Mouse (Mus musculus) limb, embryonic 14.5 days (tissue): Measurements from ENCODE around the gene Batf3. TPM values are rescaled to one million over a fixed set of nuclear protein-coding genes. Genes with fewer than 3 reads are reported as not detected.

ENCODE experiments used
- ATAC-seq: fragments of 200-750 bp; cut with Nextera tagmentation; 2 replicates; pipeline ENCODE4 v1.8.0; 2017; ENCODE audit warnings: low read depth, moderate number of reproducible peaks, moderate TSS enrichment; ENCODE audit not compliant: low FRiP score
- DNase-seq: peaks from one replicate; pipeline ENCODE4 v3.0.0-alpha.2; 2015; ENCODE audit warnings: low spot score
- H3K27ac ChIP-seq: fragments of 300-500 bp; sonication (generic); replicated peaks from 2 replicates; pipeline ENCODE4 v1.5.1; 2014; ENCODE audit warnings: low read depth, mild to moderate bottlenecking, low read length, moderate library complexity, mixed read lengths
- H3K27me3 ChIP-seq: fragments of 300-500 bp; sonication (generic); 2 replicates; pipeline ENCODE4 v1.6.1; 2014; ENCODE audit warnings: low read length, mixed read lengths; ENCODE audit not compliant: control insufficient read depth, insufficient read depth
- H3K36me3 ChIP-seq: fragments of 300-500 bp; sonication (generic); 2 replicates; pipeline ENCODE4 v1.6.1; 2014; ENCODE audit warnings: mild to moderate bottlenecking, low read length, moderate library complexity, mixed read lengths; ENCODE audit not compliant: control insufficient read depth, insufficient read depth
- H3K4me1 ChIP-seq: fragments of 300-500 bp; sonication (generic); 2 replicates; pipeline ENCODE4 v1.6.1; 2014; ENCODE audit warnings: antibody characterized with exemption, low read length, mixed read lengths; ENCODE audit not compliant: control insufficient read depth, insufficient read depth
- H3K4me2 ChIP-seq: fragments of 300-500 bp; sonication (generic); replicated peaks from 2 replicates; pipeline ENCODE4 v1.6.1; 2014; ENCODE audit warnings: low read depth, mild to moderate bottlenecking, low read length, moderate library complexity; ENCODE audit not compliant: severe bottlenecking
- H3K4me3 ChIP-seq: fragments of 300-500 bp; sonication (generic); replicated peaks from 2 replicates; pipeline ENCODE4 v1.5.1; 2014; ENCODE audit warnings: low read length
- H3K9ac ChIP-seq: fragments of 300-500 bp; sonication (generic); 2 replicates; pipeline ENCODE4 v1.6.1; 2014; ENCODE audit warnings: mild to moderate bottlenecking, low read depth, low read length, moderate library complexity; ENCODE audit not compliant: severe bottlenecking
- H3K9me3 ChIP-seq: fragments of 300-500 bp; sonication (generic); 2 replicates; pipeline ENCODE4 v1.6.1; 2016; ENCODE audit warnings: low read length; ENCODE audit not compliant: control insufficient read depth
- POLR2A ChIP-seq: fragments of 200-500 bp; IDR thresholded peaks from 2 replicates; pipeline ENCODE4 v1.8.0; 2012; ENCODE audit warnings: inconsistent platforms, mild to moderate bottlenecking, moderate library complexity, borderline replicate concordance; ENCODE audit not compliant: insufficient read depth, insufficient read length; ENCODE audit errors: extremely low read depth
- WGBS: fragments of 180-500 bp; shearing (Covaris S2); extraction: QIAGEN DNeasy Blood & Tissue Kit; methylation state at CpG from one replicate; pipeline ENCODE4 v1.1.7; 2014; 5-methylcytosine and 5-hydroxymethylcytosine counted together
- polyA plus RNA-seq, 2 experiments: library from polyadenylated mRNA; depleted of rRNA in 1 of 2; stranded (reverse) in 1 of 2; unstranded in 1 of 2; fragments of >200 nt; fragmentation: Nextera tagmentation in 1 of 2; extraction: Ambion mirVana in 1 of 2; gene quantifications; 2 replicates each; pipeline versions ENCODE4 v1.2.1 to v1.2.3; 2012 to 2014

Batf3 gene
- polyA plus RNA-seq (2012; rRNA removed) (16.1 and 16.5 TPM in 2 replicates), polyA plus RNA-seq (2014; fragmentation: Nextera tagmentation; extraction: Ambion mirVana) (11.2 and 14.9 TPM in 2 replicates)

GRCm38 (mm10) chr1:191097802-191098747 is at the start of gene Batf3:
TSS of gene Batf3 (plus strand) at chr1:191097847.
- 1% methylated on average over 42 of the region's 95 CpGs for WGBS
- Histone ChIP-seq H3K27ac (peak within 1 kb of the TSS; percentile 62; the same call in 1 of the 2 replicates), H3K4me2 (peak within 1 kb of the TSS; percentile 97), H3K27me3 (peaks cover 6% of the 10 kb centered on the region; the same call in 1 of the 2 replicates), H3K4me3 (peak within 1 kb of the TSS; percentile 67), H3K9ac (peak within 1 kb of the TSS; percentile 63), H3K4me1 (0 out of 2 replicates have a peak, but pooled peaks cover 3% of the 10 kb centered on the region), H3K36me3 (no peaks in the 10 kb centered on the region), H3K9me3 (no peaks in the 10 kb centered on the region)
- peak; percentile 73 for ATAC-seq
- TF ChIP-seq POLR2A, result no peak
- DNase-seq, result peak; percentile 40

DNA sequence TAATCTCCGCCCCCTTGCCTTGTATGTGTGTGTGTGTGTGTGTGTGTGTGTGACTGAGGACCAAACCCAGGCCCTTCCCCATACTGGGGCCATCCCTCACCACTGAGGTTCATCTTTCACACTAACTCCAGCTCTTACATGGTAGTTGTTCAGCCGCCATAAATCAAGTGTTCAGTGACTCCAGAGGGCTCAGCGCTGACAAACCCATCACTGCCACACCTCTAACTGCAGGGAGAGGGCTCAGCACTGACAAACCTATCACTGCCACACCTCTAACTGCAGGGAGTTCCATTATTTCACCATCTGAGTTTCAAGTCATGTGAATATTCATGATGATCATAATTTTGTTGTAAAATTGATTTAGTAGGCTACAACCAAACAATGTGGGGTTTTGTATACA is 44.1 kb upstream of the Batf3 start:
- WGBS, result 70% methylated on average over 3 of the region's 3 CpGs
- Histone ChIP-seq H3K36me3 (peaks cover 7% of the 10 kb centered on the region; the same call in 1 of the 2 replicates), H3K27me3 (no peaks in the 10 kb centered on the region), H3K4me2 (no peak overlapping the region), H3K9ac (no peak overlapping the region), H3K4me3 (no peak overlapping the region), H3K27ac (no peak overlapping the region), H3K9me3 (no peaks in the 10 kb centered on the region), H3K4me1 (no peaks in the 10 kb centered on the region)
- DNase-seq, result no peak
- no peak for TF ChIP-seq POLR2A
- no peak for ATAC-seq

DNA sequence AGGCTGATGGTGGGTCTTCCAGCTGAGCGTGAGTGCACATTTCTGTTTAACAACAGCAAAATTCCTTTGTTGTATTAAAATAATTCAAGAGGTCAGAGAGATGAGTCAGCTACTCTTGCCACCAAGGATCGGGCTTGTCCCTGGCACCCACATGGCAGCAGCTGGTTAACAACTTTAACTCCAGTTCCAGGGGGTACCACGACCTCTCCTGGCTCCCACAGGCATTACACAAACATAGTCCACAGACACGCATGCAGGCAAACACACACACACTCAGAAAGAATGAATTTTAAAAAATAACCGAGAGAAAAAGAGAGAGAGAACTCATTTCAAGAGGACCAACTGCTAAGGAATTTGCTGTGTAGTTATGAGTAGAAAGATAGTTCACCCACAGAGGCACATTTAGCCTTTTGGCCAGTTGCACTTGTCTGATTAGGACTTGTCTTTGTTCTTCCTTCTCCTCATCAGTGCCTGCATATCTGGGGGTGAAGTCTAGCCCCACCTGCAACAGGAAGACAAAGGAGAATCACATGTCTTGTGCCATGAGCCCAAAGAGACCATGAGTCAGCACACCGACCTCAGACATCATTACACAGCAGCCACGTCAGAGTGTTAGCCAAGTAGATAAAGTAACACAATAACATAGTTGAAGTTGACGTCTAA is 42.6 kb upstream of the Batf3 start:
- Histone ChIP-seq H3K36me3 (peaks cover 8% of the 10 kb centered on the region; the same call in 1 of the 2 replicates), H3K4me2 (no peak overlapping the region), H3K9ac (no peak overlapping the region), H3K27ac (no peak overlapping the region), H3K27me3 (no peaks in the 10 kb centered on the region), H3K4me1 (no peaks in the 10 kb centered on the region), H3K9me3 (no peaks in the 10 kb centered on the region), H3K4me3 (no peak overlapping the region)
- 74% methylated on average over 8 of the region's 8 CpGs for WGBS
- DNase-seq (no peak), ATAC-seq (no peak)
- no peak for TF ChIP-seq POLR2A

- H3K27ac ChIP-seq, result no peak overlapping the region
- TF ChIP-seq POLR2A, result no peak
- no peaks in the 10 kb centered on the region for H3K4me1 ChIP-seq
- no peak overlapping the region for H3K9ac ChIP-seq
- DNase-seq (no peak), ATAC-seq (no peak)
- H3K4me3 ChIP-seq, result no peak overlapping the region
- 77% methylated on average over 2 of the region's 2 CpGs for WGBS
- no peaks in the 10 kb centered on the region for H3K27me3 ChIP-seq
- peaks cover 8% of the 10 kb centered on the region; the same call in 1 of the 2 replicates for H3K36me3 ChIP-seq
- H3K4me2 ChIP-seq, result no peak overlapping the region
- no peaks in the 10 kb centered on the region for H3K9me3 ChIP-seq
Measured at GRCm38 (mm10) chr1:191055533-191055873, 42.1 kb upstream of the Batf3 start.

DNA sequence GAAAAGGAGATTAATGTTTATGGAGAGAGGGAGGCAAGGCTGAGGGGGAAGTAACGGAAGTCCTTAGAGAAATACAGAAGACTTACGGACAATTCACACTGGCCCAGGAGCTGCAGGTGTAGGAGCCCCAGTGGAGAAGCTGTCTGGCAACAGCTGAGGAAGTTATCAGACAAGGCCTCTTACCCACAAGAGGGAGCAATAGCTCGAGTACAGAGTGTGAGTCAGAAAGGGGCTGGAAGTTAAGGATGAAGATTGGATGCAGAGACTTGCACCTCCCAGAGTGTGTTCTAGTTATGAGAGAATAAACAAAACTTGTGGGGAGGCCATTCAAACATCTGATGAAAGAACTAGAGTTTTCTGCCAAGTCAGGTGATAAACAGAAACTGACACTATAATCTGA is 40.2 kb upstream of the Batf3 start:
- peaks cover 5% of the 10 kb centered on the region; the same call in 1 of the 2 replicates for H3K4me1 ChIP-seq
- 66% methylated on average over 3 of the region's 3 CpGs for WGBS
- no peak for ATAC-seq
- H3K36me3 ChIP-seq, result peaks cover 8% of the 10 kb centered on the region; the same call in 1 of the 2 replicates
- DNase-seq, result no peak
- no peak overlapping the region for H3K4me2 ChIP-seq
- no peak for TF ChIP-seq POLR2A
- no peaks in the 10 kb centered on the region for H3K9me3 ChIP-seq
- H3K27me3 ChIP-seq, result no peaks in the 10 kb centered on the region
- no peak overlapping the region for H3K9ac ChIP-seq
- no peak overlapping the region for H3K27ac ChIP-seq
- no peak overlapping the region for H3K4me3 ChIP-seq
